Mouse (Mus musculus): ENCODE results near the gene Tspyl1. TPM values are rescaled to one million over a fixed set of nuclear protein-coding genes. Genes with fewer than 3 reads are reported as not detected.

The Tspyl1 gene
- polyA plus RNA-seq, 1 experiment from 2014 or later, result 116 TPM

DNA sequence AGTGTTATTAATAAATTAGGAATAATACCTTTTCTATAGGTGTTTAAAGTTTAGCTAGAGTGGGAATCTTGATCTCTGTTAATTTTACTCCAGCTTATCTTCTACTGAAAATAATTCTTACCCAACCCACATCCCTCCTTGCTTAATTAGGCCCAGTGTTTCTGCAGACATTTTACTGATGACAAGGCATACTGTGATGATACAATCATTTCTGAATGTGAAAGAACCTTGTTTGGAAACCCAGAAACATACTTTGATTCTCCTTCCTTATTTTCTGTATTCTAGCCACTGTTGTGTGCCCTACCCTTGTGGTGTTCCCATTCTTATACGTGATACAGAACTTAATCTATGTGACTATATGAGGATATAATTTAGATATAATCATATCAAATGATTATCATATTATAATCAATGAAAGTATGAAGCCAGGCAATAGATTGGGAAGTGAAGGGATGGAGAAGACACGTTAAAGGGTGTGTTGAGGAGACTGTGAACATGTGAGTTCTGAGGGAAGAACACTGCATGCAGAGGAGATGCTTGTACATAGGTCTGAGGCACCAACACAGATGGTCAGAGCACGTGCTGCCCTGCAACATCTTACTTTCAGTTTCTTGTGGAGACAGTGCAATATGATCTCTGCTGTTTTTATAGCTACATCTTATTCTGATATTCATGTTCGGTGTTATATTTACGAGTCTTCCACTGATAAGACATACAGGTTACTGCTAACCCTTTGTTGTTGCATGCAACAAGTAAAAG is 14.5 kb upstream of the Tspyl1 start:
- Histone ChIP-seq H3K4me3 (no peak overlapping the region), H3K9ac (replicated peaks) (no peak overlapping the region), H3K4me2 (replicated peaks) (no peak overlapping the region), H3K27ac (replicated peaks) (no peak overlapping the region), H3K9me3 (no peaks in the 10 kb centered on the region), H3K36me3 (no peaks in the 10 kb centered on the region), H3K4me1 (0 out of 2 replicates have a peak, but pooled peaks cover 3% of the 10 kb centered on the region), H3K27me3 (no peaks in the 10 kb centered on the region)
- 72% methylated on average over 5 of the region's 5 CpGs for WGBS
- ATAC-seq (ENCODE audit: low FRiP score, low read depth), result no peak

DNA sequence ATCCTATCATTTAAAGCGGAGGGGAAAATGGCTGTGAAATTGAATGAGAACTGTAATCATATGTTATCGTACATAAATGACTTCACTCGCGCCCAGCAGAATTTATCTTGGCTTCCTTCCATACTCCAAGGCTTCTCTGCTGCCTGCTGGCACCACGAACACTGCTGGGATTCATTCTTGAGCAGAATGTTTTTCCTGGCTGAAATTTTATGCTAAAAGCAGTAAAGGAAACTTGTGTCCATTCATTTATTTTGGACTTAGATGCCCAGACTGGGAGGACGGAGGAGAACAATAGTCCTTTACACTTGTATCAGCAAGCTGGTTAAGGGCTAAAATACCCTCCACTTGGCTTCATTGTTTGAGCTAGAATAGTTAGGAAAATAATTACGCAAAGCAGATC is 10.3 kb upstream of the Tspyl1 start:
- H3K27ac ChIP-seq (replicated peaks), result no peak overlapping the region
- H3K9me3 ChIP-seq, result no peaks in the 10 kb centered on the region
- no peaks in the 10 kb centered on the region for H3K27me3 ChIP-seq
- H3K4me3 ChIP-seq, result no peak overlapping the region
- H3K36me3 ChIP-seq, result no peaks in the 10 kb centered on the region
- no peak overlapping the region for H3K4me2 ChIP-seq (replicated peaks)
- H3K9ac ChIP-seq (replicated peaks), result no peak overlapping the region
- ATAC-seq (ENCODE audit: low FRiP score, low read depth), result no peak
- WGBS, result 63% methylated on average over 7 of the region's 7 CpGs
- 0 out of 2 replicates have a peak, but pooled peaks cover 3% of the 10 kb centered on the region for H3K4me1 ChIP-seq

DNA sequence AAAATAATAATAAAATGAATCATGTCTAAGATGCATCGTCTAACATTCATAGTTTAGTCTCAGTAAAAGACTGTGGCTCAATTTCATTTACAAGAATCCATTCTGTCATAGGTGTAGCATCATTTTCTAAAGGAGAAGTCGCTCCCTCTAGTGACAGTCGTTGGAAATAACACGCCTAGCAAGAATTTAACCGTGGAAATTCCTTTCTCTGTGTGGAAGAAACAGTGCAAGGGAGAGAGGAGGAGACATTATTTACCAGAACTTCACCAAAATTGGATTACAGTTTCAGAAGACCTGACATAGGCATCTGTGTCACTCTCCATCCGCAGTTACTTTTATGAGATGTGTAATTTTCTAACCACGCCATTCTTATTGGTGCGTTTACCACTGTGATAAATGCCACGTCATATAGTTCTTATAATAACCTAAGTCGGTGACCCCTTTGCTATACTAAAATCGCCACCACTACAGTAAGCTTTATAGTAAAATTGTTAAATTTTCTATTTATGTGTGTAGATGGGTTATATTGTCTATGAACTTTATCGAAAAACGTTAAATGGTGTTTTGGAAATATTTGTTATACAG is 1.3 kb upstream of the Tspyl1 start:
- no peaks in the 10 kb centered on the region for H3K36me3 ChIP-seq
- H3K4me1 ChIP-seq, result peaks cover 18% of the 10 kb centered on the region
- 32% methylated on average over 13 of the region's 13 CpGs for WGBS
- no peaks in the 10 kb centered on the region for H3K9me3 ChIP-seq
- no peak overlapping the region for H3K27ac ChIP-seq (replicated peaks)
- H3K9ac ChIP-seq (replicated peaks), result no peak overlapping the region
- peak overlapping the region; percentile 26 for H3K4me3 ChIP-seq
- H3K27me3 ChIP-seq, result no peaks in the 10 kb centered on the region
- H3K4me2 ChIP-seq (replicated peaks), result peak overlapping the region; percentile 45
- no peak for ATAC-seq (ENCODE audit: low FRiP score, low read depth)

DNA sequence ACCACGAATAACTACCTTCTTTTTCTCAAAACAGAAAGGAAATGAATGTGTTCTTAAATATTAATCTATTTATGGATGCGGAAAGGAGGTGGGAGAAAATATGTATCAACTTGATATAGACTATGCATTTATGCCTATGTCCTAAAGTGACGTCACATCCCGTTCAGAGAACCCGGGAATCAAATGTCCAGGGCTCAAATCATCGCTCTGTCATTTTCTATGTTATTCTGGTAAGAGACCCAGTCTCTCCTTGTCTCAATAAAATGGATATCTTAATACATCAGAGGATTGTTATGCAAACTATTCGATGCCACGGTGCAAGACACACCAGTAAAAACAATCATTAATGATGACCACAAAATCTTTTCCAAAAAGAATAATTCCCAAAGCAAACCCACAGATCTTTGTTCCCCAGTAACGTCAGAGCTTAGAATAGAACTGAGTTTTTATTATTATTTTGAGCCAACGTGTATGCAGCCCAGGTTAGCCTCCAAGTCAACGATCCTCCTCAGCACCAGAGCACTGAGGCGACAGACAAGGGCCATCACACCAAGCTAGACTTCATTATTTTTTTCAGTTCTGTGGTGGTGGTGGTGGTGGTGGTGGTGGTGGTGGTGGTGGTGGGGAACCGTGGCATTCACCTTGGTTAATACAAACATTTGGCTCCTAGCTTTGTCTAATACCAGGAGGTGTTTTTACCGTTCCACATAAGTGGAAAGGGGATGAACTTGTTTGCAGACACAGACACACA is 604 bp upstream of the Tspyl1 start:
- Histone ChIP-seq H3K4me2 (replicated peaks) (peak overlapping the region; percentile 84), H3K4me1 (peaks cover 18% of the 10 kb centered on the region), H3K36me3 (no peaks in the 10 kb centered on the region), H3K27ac (replicated peaks) (peak overlapping the region; percentile 87), H3K27me3 (no peaks in the 10 kb centered on the region), H3K4me3 (peak overlapping the region; percentile 96), H3K9ac (replicated peaks) (peak overlapping the region; percentile 95), H3K9me3 (no peaks in the 10 kb centered on the region)
- ATAC-seq (ENCODE audit: low FRiP score, low read depth), result no peak
- 25% methylated on average over 14 of the region's 14 CpGs for WGBS

DNA sequence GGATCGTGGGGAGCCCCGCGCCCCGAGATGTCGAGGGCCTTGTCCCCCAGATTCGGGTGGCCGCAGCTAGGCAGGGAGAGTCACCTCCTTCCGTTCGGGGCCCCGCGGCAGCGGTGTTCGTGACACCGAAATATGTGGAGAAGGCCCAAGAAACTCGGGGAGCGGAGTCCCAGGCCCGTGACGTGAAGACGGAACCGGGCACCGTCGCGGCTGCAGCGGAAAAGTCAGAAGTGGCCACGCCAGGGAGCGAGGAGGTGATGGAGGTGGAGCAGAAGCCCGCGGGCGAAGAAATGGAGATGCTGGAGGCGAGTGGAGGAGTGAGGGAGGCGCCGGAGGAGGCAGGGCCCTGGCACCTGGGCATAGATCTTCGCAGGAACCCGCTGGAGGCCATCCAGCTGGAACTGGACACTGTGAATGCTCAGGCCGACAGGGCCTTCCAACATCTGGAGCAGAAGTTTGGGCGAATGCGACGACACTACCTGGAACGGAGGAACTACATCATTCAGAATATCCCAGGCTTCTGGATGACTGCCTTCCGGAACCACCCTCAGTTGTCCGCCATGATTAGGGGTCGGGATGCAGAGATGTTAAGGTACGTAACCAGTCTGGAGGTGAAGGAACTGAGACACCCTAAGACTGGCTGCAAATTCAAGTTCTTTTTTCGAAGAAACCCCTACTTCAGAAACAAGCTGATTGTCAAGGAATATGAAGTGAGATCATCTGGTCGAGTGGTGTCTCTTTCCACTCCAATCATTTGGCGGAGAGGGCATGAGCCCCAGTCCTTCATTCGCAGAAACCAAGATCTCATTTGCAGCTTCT is 639 bp downstream of the Tspyl1 start:
- H3K36me3 ChIP-seq, result peaks cover 7% of the 10 kb centered on the region
- peak overlapping the region; percentile 80 for H3K27ac ChIP-seq (replicated peaks)
- peak overlapping the region; percentile 95 for H3K9ac ChIP-seq (replicated peaks)
- H3K27me3 ChIP-seq, result no peaks in the 10 kb centered on the region
- 4% methylated on average over 47 of the region's 47 CpGs for WGBS
- H3K4me2 ChIP-seq (replicated peaks), result peak overlapping the region; percentile 84
- peak overlapping the region; percentile 96 for H3K4me3 ChIP-seq
- peak; percentile 54 for ATAC-seq (ENCODE audit: low FRiP score, low read depth)
- no peaks in the 10 kb centered on the region for H3K9me3 ChIP-seq
- peaks cover 18% of the 10 kb centered on the region for H3K4me1 ChIP-seq

DNA sequence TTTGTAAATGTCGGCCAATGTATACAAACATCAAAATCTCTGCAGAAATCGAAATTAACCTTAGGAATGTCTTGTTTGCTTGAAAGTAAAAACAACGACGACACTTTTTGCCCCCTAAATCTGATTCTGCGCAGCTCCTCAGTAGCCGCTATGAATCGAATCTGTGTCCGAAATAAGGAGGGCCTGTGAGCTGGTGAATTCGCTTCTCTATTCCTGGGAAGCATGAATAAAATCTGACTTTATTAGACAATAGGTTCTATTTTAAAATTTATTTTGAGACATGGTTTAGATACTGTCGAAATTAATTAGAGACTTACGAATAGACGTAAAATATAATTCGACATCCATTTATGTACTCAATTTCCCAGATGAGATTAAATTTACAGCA is 14.9 kb downstream of the Tspyl1 start:
- H3K4me3 ChIP-seq, result peak overlapping the region; percentile 78
- H3K27me3 ChIP-seq, result no peaks in the 10 kb centered on the region
- H3K9me3 ChIP-seq, result no peaks in the 10 kb centered on the region
- peaks cover 36% of the 10 kb centered on the region for H3K4me1 ChIP-seq
- peak; percentile 24; the same call in 1 of the 2 replicates for ATAC-seq (ENCODE audit: low FRiP score, low read depth)
- peak overlapping the region; percentile 97 for H3K27ac ChIP-seq (replicated peaks)
- no peaks in the 10 kb centered on the region for H3K36me3 ChIP-seq
- H3K4me2 ChIP-seq (replicated peaks), result peak overlapping the region; percentile 74
- peak overlapping the region; percentile 54; the same call in 1 of the 2 replicates for H3K9ac ChIP-seq (replicated peaks)
- WGBS, result 5% methylated on average over 13 of the region's 13 CpGs

DNA sequence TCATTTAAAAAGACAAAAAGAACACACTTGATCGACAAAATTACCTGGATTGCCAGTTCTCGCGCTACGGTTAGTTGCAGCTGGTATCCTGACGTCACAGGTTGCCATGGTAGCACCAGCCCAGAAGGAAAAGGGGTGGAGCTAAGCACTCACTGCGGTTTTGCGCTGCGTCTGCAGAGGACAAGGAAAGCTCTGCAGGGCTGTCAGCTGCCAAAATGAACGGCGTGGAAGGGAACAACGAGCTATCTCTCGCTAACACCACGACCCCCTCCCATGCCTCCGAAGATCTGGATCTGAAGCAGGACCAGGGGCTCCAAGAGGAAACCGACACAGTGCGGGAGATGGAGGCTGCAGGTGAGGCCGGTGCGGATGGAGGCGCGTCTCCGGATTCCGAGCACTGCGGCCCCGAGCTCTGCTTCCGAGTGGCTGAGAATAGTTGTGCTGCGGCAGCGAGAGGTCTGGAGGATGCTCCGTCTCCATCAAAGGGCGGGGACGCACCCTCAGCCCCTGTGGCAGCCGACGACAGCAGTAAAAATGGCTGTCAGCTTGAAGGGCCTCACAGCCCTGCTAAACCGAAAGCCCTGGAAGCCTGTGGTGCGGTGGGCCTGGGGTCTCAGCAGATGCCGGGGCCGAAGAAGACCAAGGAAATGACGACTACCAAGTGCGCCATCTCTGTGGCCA is 15.4 kb downstream of the Tspyl1 start, which contains the start of gene Tspyl4:
Gene Tspyl4 (plus strand): TSS at position 144 of the 681 bp plus-strand sequence.
- 0% methylated on average over 38 of the region's 38 CpGs for WGBS
- H3K4me1 ChIP-seq, result peaks cover 36% of the 10 kb centered on the region
- peak within 1 kb of the TSS; percentile 97 for H3K27ac ChIP-seq (replicated peaks)
- no peaks in the 10 kb centered on the region for H3K27me3 ChIP-seq
- H3K36me3 ChIP-seq, result no peaks in the 10 kb centered on the region
- no peaks in the 10 kb centered on the region for H3K9me3 ChIP-seq
- peak within 1 kb of the TSS; percentile 74 for H3K4me2 ChIP-seq (replicated peaks)
- H3K4me3 ChIP-seq, result peak within 1 kb of the TSS; percentile 78
- ATAC-seq (ENCODE audit: low FRiP score, low read depth), result peak; percentile 98
- H3K9ac ChIP-seq (replicated peaks), result peak within 1 kb of the TSS; percentile 86

DNA sequence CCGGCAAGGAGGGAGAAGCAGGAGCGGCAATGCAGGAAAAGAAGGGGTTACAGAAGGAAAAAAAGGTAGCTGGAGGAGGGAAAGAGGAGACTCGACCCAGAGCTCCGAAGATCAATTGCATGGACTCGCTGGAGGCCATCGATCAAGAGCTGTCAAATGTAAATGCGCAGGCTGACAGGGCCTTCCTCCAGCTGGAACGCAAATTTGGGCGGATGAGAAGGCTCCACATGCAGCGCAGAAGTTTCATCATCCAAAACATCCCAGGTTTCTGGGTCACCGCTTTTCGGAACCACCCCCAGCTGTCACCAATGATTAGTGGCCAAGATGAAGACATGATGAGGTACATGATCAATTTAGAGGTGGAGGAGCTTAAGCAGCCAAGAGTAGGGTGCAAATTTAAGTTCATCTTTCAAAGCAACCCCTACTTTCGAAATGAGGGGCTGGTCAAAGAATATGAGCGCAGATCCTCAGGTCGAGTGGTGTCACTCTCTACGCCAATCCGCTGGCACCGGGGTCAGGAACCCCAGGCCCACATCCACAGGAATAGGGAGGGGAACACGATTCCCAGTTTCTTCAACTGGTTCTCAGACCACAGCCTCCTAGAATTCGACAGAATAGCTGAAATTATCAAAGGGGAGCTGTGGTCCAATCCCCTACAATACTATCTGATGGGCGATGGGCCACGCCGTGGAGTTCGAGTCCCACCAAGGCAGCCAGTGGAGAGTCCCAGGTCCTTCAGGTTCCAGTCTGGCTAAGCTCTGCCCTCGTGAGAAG is 16.2 kb downstream of the Tspyl1 start:
- ATAC-seq (ENCODE audit: low FRiP score, low read depth), result no peak
- Histone ChIP-seq H3K4me1 (peaks cover 36% of the 10 kb centered on the region), H3K36me3 (no peaks in the 10 kb centered on the region), H3K27me3 (no peaks in the 10 kb centered on the region), H3K9me3 (no peaks in the 10 kb centered on the region), H3K4me2 (replicated peaks) (peak overlapping the region; percentile 74), H3K9ac (replicated peaks) (peak overlapping the region; percentile 86), H3K27ac (replicated peaks) (peak overlapping the region; percentile 97), H3K4me3 (peak overlapping the region; percentile 78)
- 47% methylated on average over 25 of the region's 25 CpGs for WGBS

DNA sequence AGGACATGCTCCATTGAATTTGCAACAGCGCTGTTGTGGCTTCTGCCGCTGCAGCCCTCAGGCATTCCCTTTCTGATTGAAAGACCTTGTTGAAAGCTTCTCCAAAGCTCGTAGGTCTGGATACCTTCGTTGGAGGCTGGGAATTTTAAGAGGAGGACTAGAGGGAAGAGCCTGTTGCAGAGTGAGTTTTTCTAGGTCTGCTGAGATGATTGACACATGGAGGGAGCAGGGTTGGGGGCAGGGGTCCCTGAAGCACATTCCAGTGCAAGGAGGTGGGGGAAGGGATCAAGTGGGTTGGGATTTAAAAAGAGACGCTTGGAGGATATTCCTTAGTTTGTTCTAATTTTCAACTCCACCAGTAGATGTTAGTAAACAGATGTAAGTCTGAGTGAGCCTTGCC is 18.4 kb downstream of the Tspyl1 start:
- Histone ChIP-seq H3K27me3 (no peaks in the 10 kb centered on the region), H3K4me2 (replicated peaks) (peak overlapping the region; percentile 74), H3K4me1 (peaks cover 36% of the 10 kb centered on the region), H3K4me3 (peak overlapping the region; percentile 78), H3K9me3 (no peaks in the 10 kb centered on the region), H3K27ac (replicated peaks) (peak overlapping the region; percentile 50; the same call in 1 of the 2 replicates), H3K36me3 (no peaks in the 10 kb centered on the region), H3K9ac (replicated peaks) (peak overlapping the region; percentile 55)
- ATAC-seq (ENCODE audit: low FRiP score, low read depth), result no peak
- WGBS, result 2% methylated on average over 5 of the region's 5 CpGs

DNA sequence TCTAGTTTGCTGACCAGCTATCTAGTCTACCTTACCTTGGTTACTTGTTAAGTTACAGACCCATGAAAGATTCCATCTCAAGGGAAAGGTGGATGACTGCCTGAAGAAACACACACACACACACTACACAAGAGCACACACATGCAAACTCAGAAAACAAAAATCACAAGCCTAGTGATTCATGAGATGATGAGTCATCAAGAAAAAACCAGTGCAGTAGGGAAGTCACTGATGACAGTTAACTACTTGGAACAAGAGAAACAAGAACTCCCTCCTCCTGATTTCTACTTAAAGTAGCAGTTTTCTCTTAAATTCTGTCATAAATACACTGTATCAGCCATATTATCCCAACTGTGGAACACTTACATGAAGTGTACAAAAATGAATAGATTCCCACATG is 25.1 kb downstream of the Tspyl1 start:
- Histone ChIP-seq H3K4me1 (no peaks in the 10 kb centered on the region), H3K27me3 (no peaks in the 10 kb centered on the region), H3K9ac (replicated peaks) (no peak overlapping the region), H3K4me3 (no peak overlapping the region), H3K9me3 (no peaks in the 10 kb centered on the region), H3K27ac (replicated peaks) (no peak overlapping the region), H3K4me2 (replicated peaks) (no peak overlapping the region), H3K36me3 (no peaks in the 10 kb centered on the region)
- ATAC-seq (ENCODE audit: low FRiP score, low read depth), result no peak

All from midbrain, embryonic 12.5 days (tissue).